Mouse (Mus musculus) liver, adult 2 months (tissue): ENCODE results near the gene Mapk11.

Experiments used
- CTCF ChIP-seq: fragments of 200-500 bp; IDR thresholded peaks from 2 replicates; pipeline ENCODE4 v1.5.1; 2011; ENCODE audit warnings: low read depth, low read length, control low read depth
- POLR2A ChIP-seq: fragments of 200-500 bp; IDR thresholded peaks from 2 replicates; pipeline ENCODE4 v1.6.1; 2011; ENCODE audit warnings: low read length, control low read depth; ENCODE audit not compliant: insufficient read depth; ENCODE audit errors: extremely low read depth

- TF ChIP-seq CTCF (no peak), POLR2A (no peak)
Observed at GRCm38 (mm10) chr15:89169431-89169830, 20.0 kb upstream of the Mapk11 start.
